Mouse (Mus musculus) olfactory bulb, adult 2 months (tissue): ENCODE results near the gene Lrrc8d.

Experiments
- CTCF ChIP-seq: fragments of 200-500 bp; IDR thresholded peaks from 2 replicates; pipeline ENCODE4 v1.5.1; 2012; ENCODE audit warnings: low read depth, mild to moderate bottlenecking, low read length, moderate library complexity; ENCODE audit not compliant: insufficient read depth
- POLR2A ChIP-seq: fragments of 200-500 bp; IDR thresholded peaks from 2 replicates; pipeline ENCODE4 v1.6.1; 2012; ENCODE audit warnings: mild to moderate bottlenecking, low read depth, low read length, moderate library complexity; ENCODE audit not compliant: insufficient read depth

- TF ChIP-seq CTCF = no peak
- TF ChIP-seq POLR2A = no peak
These were observed 79.6 kb downstream of the Lrrc8d start for GRCm38 (mm10) chr5:105779331-105779730.
